Mouse (Mus musculus): ENCODE measurements around the gene Ptprd. TPM values are rescaled to one million over a fixed set of nuclear protein-coding genes. Genes with fewer than 3 reads are reported as not detected.
"Not testable (repeated sequence)": the region's sequence is repeated elsewhere in the genome, so short reads cannot be mapped to it uniquely, and the experiment has no call there.

Ptprd gene
- polyA plus RNA-seq, 1 experiment = 108 TPM

GRCm38 (mm10) chr4:77889489-77889888 lies 322.3 kb downstream of the Ptprd start:
- Histone ChIP-seq H3K27ac (ENCODE audit: insufficient read depth, low read length) (no peak overlapping the region), H3K4me1 (ENCODE audit: control insufficient read depth, insufficient read depth, low read length) (no peaks in the 10 kb centered on the region), H3K4me3 (replicated peaks; ENCODE audit: insufficient read depth, low read depth, low read length) (no peak overlapping the region), H3K27me3 (ENCODE audit: control insufficient read depth, insufficient read depth, low read length) (no peaks in the 10 kb centered on the region)
- TF ChIP-seq CTCF (IDR thresholded peaks at IDR 0.05; ENCODE audit: borderline replicate concordance, insufficient read depth, low read depth, low read length) (no peak), POLR2A (IDR thresholded peaks at IDR 0.05; ENCODE audit: borderline replicate concordance, insufficient read depth, low read length) (no peak)
- no peak for DNase-seq
- 40% methylated on average over 4 of the region's 4 CpGs for WGBS

GRCm38 (mm10) chr4:77880213-77880612 lies 331.5 kb downstream of the Ptprd start:
- no peak for TF ChIP-seq POLR2A (IDR thresholded peaks at IDR 0.05; ENCODE audit: borderline replicate concordance, insufficient read depth, low read length)
- TF ChIP-seq CTCF (IDR thresholded peaks at IDR 0.05; ENCODE audit: borderline replicate concordance, insufficient read depth, low read depth, low read length) = no peak
- Histone ChIP-seq H3K27ac (ENCODE audit: insufficient read depth, low read length) (no peak overlapping the region), H3K4me3 (replicated peaks; ENCODE audit: insufficient read depth, low read depth, low read length) (no peak overlapping the region), H3K4me1 (ENCODE audit: control insufficient read depth, insufficient read depth, low read length) (peaks cover 3% of the 10 kb centered on the region; the same call in 1 of the 2 replicates), H3K27me3 (ENCODE audit: control insufficient read depth, insufficient read depth, low read length) (no peaks in the 10 kb centered on the region)
- no peak for DNase-seq
- WGBS = 28% methylated on average over 2 of the region's 2 CpGs

- no peak overlapping the region for H3K27ac ChIP-seq (ENCODE audit: insufficient read depth, low read length)
- DNase-seq = no peak
- no peaks in the 10 kb centered on the region for H3K27me3 ChIP-seq (ENCODE audit: control insufficient read depth, insufficient read depth, low read length)
- H3K4me3 ChIP-seq (replicated peaks; ENCODE audit: insufficient read depth, low read depth, low read length) = no peak overlapping the region
- H3K4me1 ChIP-seq (ENCODE audit: control insufficient read depth, insufficient read depth, low read length) = no peaks in the 10 kb centered on the region
- TF ChIP-seq CTCF (IDR thresholded peaks at IDR 0.05; ENCODE audit: borderline replicate concordance, insufficient read depth, low read depth, low read length) (no peak), POLR2A (IDR thresholded peaks at IDR 0.05; ENCODE audit: borderline replicate concordance, insufficient read depth, low read length) (no peak)
- whole genome bisulfite sequencing = 77% methylated on average over 5 of the region's 5 CpGs
Measured at GRCm38 (mm10) chr4:77861269-77861668, 350.5 kb downstream of the Ptprd start.

- H3K4me3 ChIP-seq (replicated peaks; ENCODE audit: insufficient read depth, low read depth, low read length); H3K4me1 ChIP-seq (ENCODE audit: control insufficient read depth, insufficient read depth, low read length); H3K27me3 ChIP-seq (ENCODE audit: control insufficient read depth, insufficient read depth, low read length); H3K27ac ChIP-seq (ENCODE audit: insufficient read depth, low read length); DNase-seq: not testable (repeated sequence)
- 68% methylated on average over 1 of the region's 1 CpGs for WGBS
Measured at GRCm38 (mm10) chr4:77797391-77797790, 414.4 kb downstream of the Ptprd start.

- WGBS = 47% methylated on average over 2 of the region's 2 CpGs
- Histone ChIP-seq H3K4me3 (replicated peaks; ENCODE audit: insufficient read depth, low read depth, low read length) (no peak overlapping the region), H3K4me1 (ENCODE audit: control insufficient read depth, insufficient read depth, low read length) (no peaks in the 10 kb centered on the region), H3K27me3 (ENCODE audit: control insufficient read depth, insufficient read depth, low read length) (no peaks in the 10 kb centered on the region), H3K27ac (ENCODE audit: insufficient read depth, low read length) (no peak overlapping the region)
- DNase-seq = no peak
- no peak for TF ChIP-seq POLR2A (IDR thresholded peaks at IDR 0.05; ENCODE audit: borderline replicate concordance, insufficient read depth, low read length)
- no peak for TF ChIP-seq CTCF (IDR thresholded peaks at IDR 0.05; ENCODE audit: borderline replicate concordance, insufficient read depth, low read depth, low read length)
Measured at GRCm38 (mm10) chr4:77777237-77777636, 434.5 kb downstream of the Ptprd start.

- Histone ChIP-seq H3K27me3 (ENCODE audit: control insufficient read depth, insufficient read depth, low read length) (no peaks in the 10 kb centered on the region), H3K4me3 (replicated peaks; ENCODE audit: insufficient read depth, low read depth, low read length) (no peak overlapping the region), H3K4me1 (ENCODE audit: control insufficient read depth, insufficient read depth, low read length) (no peaks in the 10 kb centered on the region), H3K27ac (ENCODE audit: insufficient read depth, low read length) (no peak overlapping the region)
- 73% methylated on average over 1 of the region's 1 CpGs for WGBS
- no peak for DNase-seq
- TF ChIP-seq CTCF (IDR thresholded peaks at IDR 0.05; ENCODE audit: borderline replicate concordance, insufficient read depth, low read depth, low read length) (no peak), POLR2A (IDR thresholded peaks at IDR 0.05; ENCODE audit: borderline replicate concordance, insufficient read depth, low read length) (no peak)
Measured at GRCm38 (mm10) chr4:77763790-77764189, 448.0 kb downstream of the Ptprd start.

GRCm38 (mm10) chr4:77743391-77743790 lies 468.4 kb downstream of the Ptprd start:
- Histone ChIP-seq H3K4me1 (ENCODE audit: control insufficient read depth, insufficient read depth, low read length) (no peaks in the 10 kb centered on the region), H3K4me3 (replicated peaks; ENCODE audit: insufficient read depth, low read depth, low read length) (no peak overlapping the region), H3K27me3 (ENCODE audit: control insufficient read depth, insufficient read depth, low read length) (no peaks in the 10 kb centered on the region), H3K27ac (ENCODE audit: insufficient read depth, low read length) (no peak overlapping the region)
- no peak for DNase-seq
- TF ChIP-seq POLR2A (IDR thresholded peaks at IDR 0.05; ENCODE audit: borderline replicate concordance, insufficient read depth, low read length) (no peak), CTCF (IDR thresholded peaks at IDR 0.05; ENCODE audit: borderline replicate concordance, insufficient read depth, low read depth, low read length) (no peak)
- 93% methylated on average over 2 of the region's 2 CpGs for WGBS

- DNase-seq = no peak
- TF ChIP-seq POLR2A (IDR thresholded peaks at IDR 0.05; ENCODE audit: borderline replicate concordance, insufficient read depth, low read length) (no peak), CTCF (IDR thresholded peaks at IDR 0.05; ENCODE audit: borderline replicate concordance, insufficient read depth, low read depth, low read length) (no peak)
- H3K4me1 ChIP-seq (ENCODE audit: control insufficient read depth, insufficient read depth, low read length) = no peaks in the 10 kb centered on the region
- no peak overlapping the region for H3K27ac ChIP-seq (ENCODE audit: insufficient read depth, low read length)
- H3K4me3 ChIP-seq (replicated peaks; ENCODE audit: insufficient read depth, low read depth, low read length) = no peak overlapping the region
- WGBS = 72% methylated on average over 6 of the region's 6 CpGs
- H3K27me3 ChIP-seq (ENCODE audit: control insufficient read depth, insufficient read depth, low read length) = no peaks in the 10 kb centered on the region
Measured at GRCm38 (mm10) chr4:77721908-77722307, 489.9 kb downstream of the Ptprd start.
